Mouse (Mus musculus) limb, embryonic 14.5 days (tissue): Measurements from ENCODE around the gene Ckm. TPM values are rescaled to one million over a fixed set of nuclear protein-coding genes. Genes with fewer than 3 reads are reported as not detected.

Source experiments
- ATAC-seq: fragments of 200-750 bp; cut with Nextera tagmentation; 2 replicates; pipeline ENCODE4 v1.8.0; 2017; ENCODE audit warnings: low read depth, moderate number of reproducible peaks, moderate TSS enrichment; ENCODE audit not compliant: low FRiP score
- DNase-seq: peaks from one replicate; pipeline ENCODE4 v3.0.0-alpha.2; 2015; ENCODE audit warnings: low spot score
- H3K27ac ChIP-seq: fragments of 300-500 bp; sonication (generic); replicated peaks from 2 replicates; pipeline ENCODE4 v1.5.1; 2014; ENCODE audit warnings: low read depth, mild to moderate bottlenecking, low read length, moderate library complexity, mixed read lengths
- H3K27me3 ChIP-seq: fragments of 300-500 bp; sonication (generic); 2 replicates; pipeline ENCODE4 v1.6.1; 2014; ENCODE audit warnings: low read length, mixed read lengths; ENCODE audit not compliant: control insufficient read depth, insufficient read depth
- H3K36me3 ChIP-seq: fragments of 300-500 bp; sonication (generic); 2 replicates; pipeline ENCODE4 v1.6.1; 2014; ENCODE audit warnings: mild to moderate bottlenecking, low read length, moderate library complexity, mixed read lengths; ENCODE audit not compliant: control insufficient read depth, insufficient read depth
- H3K4me1 ChIP-seq: fragments of 300-500 bp; sonication (generic); 2 replicates; pipeline ENCODE4 v1.6.1; 2014; ENCODE audit warnings: antibody characterized with exemption, low read length, mixed read lengths; ENCODE audit not compliant: control insufficient read depth, insufficient read depth
- H3K4me2 ChIP-seq: fragments of 300-500 bp; sonication (generic); replicated peaks from 2 replicates; pipeline ENCODE4 v1.6.1; 2014; ENCODE audit warnings: low read depth, mild to moderate bottlenecking, low read length, moderate library complexity; ENCODE audit not compliant: severe bottlenecking
- H3K4me3 ChIP-seq: fragments of 300-500 bp; sonication (generic); replicated peaks from 2 replicates; pipeline ENCODE4 v1.5.1; 2014; ENCODE audit warnings: low read length
- H3K9ac ChIP-seq: fragments of 300-500 bp; sonication (generic); 2 replicates; pipeline ENCODE4 v1.6.1; 2014; ENCODE audit warnings: mild to moderate bottlenecking, low read depth, low read length, moderate library complexity; ENCODE audit not compliant: severe bottlenecking
- H3K9me3 ChIP-seq: fragments of 300-500 bp; sonication (generic); 2 replicates; pipeline ENCODE4 v1.6.1; 2016; ENCODE audit warnings: low read length; ENCODE audit not compliant: control insufficient read depth
- POLR2A ChIP-seq: fragments of 200-500 bp; IDR thresholded peaks from 2 replicates; pipeline ENCODE4 v1.8.0; 2012; ENCODE audit warnings: inconsistent platforms, mild to moderate bottlenecking, moderate library complexity, borderline replicate concordance; ENCODE audit not compliant: insufficient read depth, insufficient read length; ENCODE audit errors: extremely low read depth
- WGBS: fragments of 180-500 bp; shearing (Covaris S2); extraction: QIAGEN DNeasy Blood & Tissue Kit; methylation state at CpG from one replicate; pipeline ENCODE4 v1.1.7; 2014; 5-methylcytosine and 5-hydroxymethylcytosine counted together
- polyA plus RNA-seq, 2 experiments: library from polyadenylated mRNA; depleted of rRNA in 1 of 2; stranded (reverse) in 1 of 2; unstranded in 1 of 2; fragments of >200 nt; fragmentation: Nextera tagmentation in 1 of 2; extraction: Ambion mirVana in 1 of 2; gene quantifications; 2 replicates each; pipeline versions ENCODE4 v1.2.1 to v1.2.3; 2012 to 2014

The Ckm gene
- polyA plus RNA-seq, 2 experiments: 91.5 to 125 TPM

GRCm38 (mm10) chr7:19383708-19384107 is 20.9 kb upstream of the Ckm start:
- H3K4me2 ChIP-seq: no peak overlapping the region
- DNase-seq (no peak), ATAC-seq (no peak)
- no peak overlapping the region for H3K4me3 ChIP-seq
- H3K9me3 ChIP-seq: no peaks in the 10 kb centered on the region
- H3K4me1 ChIP-seq: 0 out of 2 replicates have a peak, but pooled peaks cover 4% of the 10 kb centered on the region
- H3K27ac ChIP-seq: no peak overlapping the region
- H3K36me3 ChIP-seq: peaks cover 50% of the 10 kb centered on the region
- no peak for TF ChIP-seq POLR2A
- H3K9ac ChIP-seq: no peak overlapping the region
- 90% methylated on average over 9 of the region's 9 CpGs for WGBS
- no peaks in the 10 kb centered on the region for H3K27me3 ChIP-seq

- DNase-seq: peak; percentile 20
- Histone ChIP-seq H3K4me3 (no peak overlapping the region), H3K4me2 (no peak overlapping the region), H3K9me3 (no peaks in the 10 kb centered on the region), H3K27me3 (no peaks in the 10 kb centered on the region), H3K9ac (no peak overlapping the region), H3K27ac (no peak overlapping the region), H3K36me3 (peaks cover 96% of the 10 kb centered on the region), H3K4me1 (no peaks in the 10 kb centered on the region)
- 87% methylated on average over 9 of the region's 10 CpGs for WGBS
- TF ChIP-seq POLR2A: no peak
- ATAC-seq: peak; percentile 32; the same call in 1 of the 2 replicates
These were observed 15.7 kb upstream of the Ckm start for GRCm38 (mm10) chr7:19388699-19389413.

- 86% methylated on average over 8 of the region's 8 CpGs for WGBS
- Histone ChIP-seq H3K9ac (no peak overlapping the region), H3K4me2 (no peak overlapping the region), H3K4me1 (no peaks in the 10 kb centered on the region; the same call in 1 of the 2 replicates), H3K4me3 (no peak overlapping the region), H3K27ac (no peak overlapping the region), H3K9me3 (no peaks in the 10 kb centered on the region), H3K27me3 (no peaks in the 10 kb centered on the region), H3K36me3 (peaks cover 63% of the 10 kb centered on the region)
- ATAC-seq (no peak), DNase-seq (no peak)
- no peak for TF ChIP-seq POLR2A
These were observed 10.1 kb upstream of the Ckm start for GRCm38 (mm10) chr7:19394484-19394883.

- Histone ChIP-seq H3K36me3 (peaks cover 12% of the 10 kb centered on the region), H3K4me3 (peak overlapping the region; percentile 26), H3K9me3 (peaks cover 6% of the 10 kb centered on the region), H3K4me1 (no peaks in the 10 kb centered on the region; the same call in 1 of the 2 replicates), H3K27ac (no peak overlapping the region), H3K9ac (peak overlapping the region; percentile 45; the same call in 1 of the 2 replicates), H3K4me2 (peak overlapping the region; percentile 52), H3K27me3 (peaks cover 25% of the 10 kb centered on the region)
- no peak for TF ChIP-seq POLR2A
- WGBS: 2% methylated on average over 27 of the region's 27 CpGs
- DNase-seq (no peak), ATAC-seq (0 out of 2 replicates have a peak, but pooled peaks have one; percentile 18)
These were observed 4.9 kb upstream of the Ckm start for GRCm38 (mm10) chr7:19399496-19400280.

GRCm38 (mm10) chr7:19400946-19401345 is 3.6 kb upstream of the Ckm start:
- Histone ChIP-seq H3K27me3 (peaks cover 32% of the 10 kb centered on the region), H3K27ac (no peak overlapping the region), H3K4me1 (no peaks in the 10 kb centered on the region; the same call in 1 of the 2 replicates), H3K9me3 (peaks cover 6% of the 10 kb centered on the region), H3K4me3 (no peak overlapping the region), H3K4me2 (no peak overlapping the region), H3K9ac (no peak overlapping the region), H3K36me3 (no peaks in the 10 kb centered on the region)
- 80% methylated on average over 4 of the region's 4 CpGs for WGBS
- DNase-seq (no peak), ATAC-seq (no peak)
- no peak for TF ChIP-seq POLR2A
